Mouse (Mus musculus) ES-Bruce4 (cell line): ENCODE measurements around the gene Map4k4. TPM values are rescaled to one million over a fixed set of nuclear protein-coding genes. Genes with fewer than 3 reads are reported as not detected.

Source experiments
- H3K27ac ChIP-seq: 2 replicates; pipeline ENCODE4 v1.5.1; 2012; ENCODE audit warnings: low read length, inconsistent platforms; ENCODE audit not compliant: insufficient read depth
- H3K27me3 ChIP-seq: 2 replicates; pipeline ENCODE4 v1.6.1; 2012; ENCODE audit warnings: mild to moderate bottlenecking, low read length, inconsistent platforms; ENCODE audit not compliant: control insufficient read depth, poor library complexity, insufficient read depth, severe bottlenecking
- H3K36me3 ChIP-seq: 2 replicates; pipeline ENCODE4 v1.6.1; 2012; ENCODE audit warnings: inconsistent platforms, mild to moderate bottlenecking, low read length, moderate library complexity; ENCODE audit not compliant: control insufficient read depth, poor library complexity, insufficient read depth, severe bottlenecking
- H3K4me1 ChIP-seq: one replicate; pipeline ENCODE4 v1.8.1; 2011; ENCODE audit warnings: low read length; ENCODE audit not compliant: control insufficient read depth, insufficient read depth
- H3K4me3 ChIP-seq: 2 replicates; pipeline ENCODE4 v1.5.1; 2011; ENCODE audit warnings: low read depth, mild to moderate bottlenecking, low read length
- H3K9ac ChIP-seq: 2 replicates; pipeline ENCODE4 v1.6.1; 2012; ENCODE audit warnings: low read depth, mild to moderate bottlenecking, inconsistent platforms; ENCODE audit not compliant: poor library complexity, severe bottlenecking
- H3K9me3 ChIP-seq: replicated peaks from 2 replicates; pipeline ENCODE4 v1.6.1; 2012; ENCODE audit warnings: mild to moderate bottlenecking, low read length, inconsistent platforms; ENCODE audit not compliant: control insufficient read depth, poor library complexity, insufficient read depth, severe bottlenecking
- CTCF ChIP-seq: IDR thresholded peaks from one replicate; pipeline ENCODE4 v1.8.1; 2011; ENCODE audit warnings: low read depth, low read length
- EP300 ChIP-seq: IDR thresholded peaks from 2 replicates; pipeline ENCODE4 v1.6.1; 2011; ENCODE audit warnings: low read depth, low read length; ENCODE audit not compliant: insufficient read depth
- POLR2A ChIP-seq: IDR thresholded peaks from one replicate; pipeline ENCODE4 v1.8.1; 2011; ENCODE audit warnings: low read length; ENCODE audit not compliant: insufficient read depth
- polyA plus RNA-seq: library from polyadenylated mRNA; stranded (reverse); fragments of >200 nt; gene quantifications from 2 replicates; pipeline ENCODE4 v1.2.4, GENCODE M21; 2011; ENCODE audit warnings: low read depth; ENCODE audit not compliant: missing spikeins, insufficient read depth, insufficient read length

Map4k4 gene
- polyA plus RNA-seq, 1 experiment: 308 TPM

DNA sequence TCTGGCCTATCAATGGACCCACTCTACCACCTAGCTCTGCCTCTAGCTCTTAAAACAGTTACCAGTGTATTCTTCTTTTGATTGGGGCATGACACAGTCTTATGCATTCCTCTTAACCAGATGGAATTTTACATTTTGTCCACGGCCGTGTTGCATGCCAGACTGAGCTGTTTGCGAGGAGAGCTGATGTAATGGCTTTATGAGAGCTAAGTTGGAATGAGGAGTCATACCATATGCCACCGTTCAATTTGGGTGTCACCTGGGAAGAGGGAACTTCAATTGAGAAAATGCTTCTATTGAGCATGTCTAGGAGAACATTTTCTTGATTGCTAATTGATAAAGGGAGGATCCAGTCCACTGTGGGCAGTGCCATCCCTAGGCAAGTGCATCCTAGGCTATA is 18.2 kb upstream of the Map4k4 start:
- no peaks in the 10 kb centered on the region for H3K4me1 ChIP-seq
- H3K9ac ChIP-seq: no peak overlapping the region
- TF ChIP-seq EP300 (no peak), CTCF (no peak), POLR2A (no peak)
- H3K27me3 ChIP-seq: no peaks in the 10 kb centered on the region
- H3K36me3 ChIP-seq: no peaks in the 10 kb centered on the region
- no peak overlapping the region for H3K27ac ChIP-seq
- no peaks in the 10 kb centered on the region for H3K9me3 ChIP-seq
- no peak overlapping the region for H3K4me3 ChIP-seq

DNA sequence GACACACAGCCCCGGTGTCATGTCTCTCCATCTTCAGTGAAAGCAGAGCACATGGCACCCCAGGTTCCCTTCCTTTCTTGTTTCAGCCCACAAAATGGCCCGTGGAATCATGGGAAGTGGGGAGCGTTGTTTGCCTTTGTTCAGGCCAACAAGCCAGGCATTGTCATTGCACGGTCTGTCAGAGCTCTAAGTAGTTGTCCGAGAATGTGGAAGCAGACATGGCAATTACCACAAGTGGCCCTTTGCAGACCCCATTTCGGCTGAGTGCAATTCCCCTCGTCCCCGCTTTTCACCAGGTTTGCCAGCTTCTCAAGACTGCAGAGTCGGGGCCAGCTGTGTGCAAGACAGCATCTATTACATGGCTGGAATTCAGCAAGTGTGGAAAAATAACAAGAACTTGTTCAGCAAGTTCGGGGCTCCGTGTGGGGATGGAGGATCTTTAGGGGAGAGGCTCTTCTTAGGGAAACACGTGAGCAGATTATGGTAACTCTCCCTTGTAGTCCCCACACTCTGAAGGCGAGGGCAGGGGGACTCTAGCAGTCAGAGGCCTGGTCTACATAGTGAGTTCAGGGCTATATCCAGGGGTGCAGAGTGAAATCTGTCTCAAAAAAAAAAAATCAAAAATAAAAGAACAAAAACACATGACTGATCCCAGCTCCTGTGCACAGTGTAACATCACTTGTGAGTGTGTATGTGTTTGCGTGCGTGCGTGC is 15.8 kb upstream of the Map4k4 start:
- Histone ChIP-seq H3K4me1 (no peaks in the 10 kb centered on the region), H3K27ac (no peak overlapping the region), H3K9ac (no peak overlapping the region)

DNA sequence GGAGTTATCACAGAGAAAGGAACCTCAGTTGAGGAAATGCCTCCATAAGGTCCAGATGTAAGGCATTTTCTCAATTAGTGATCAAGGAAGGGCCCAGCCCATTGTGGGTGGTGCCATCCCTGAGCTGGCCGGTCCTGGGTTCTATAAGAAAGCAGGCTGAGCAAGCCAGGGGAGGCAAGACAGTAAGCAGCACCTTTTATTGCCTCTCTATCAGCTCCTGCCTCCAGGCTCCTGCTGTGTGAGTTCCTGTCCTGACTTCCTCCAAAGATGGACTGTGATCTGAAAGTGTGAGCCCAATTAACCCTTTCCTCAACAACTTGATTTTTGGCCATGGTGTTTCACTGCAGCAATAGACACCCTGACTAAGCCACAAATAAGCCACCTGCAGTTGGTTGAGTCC is 12.7 kb upstream of the Map4k4 start:
- Histone ChIP-seq H3K4me1 (no peaks in the 10 kb centered on the region), H3K27me3 (no peaks in the 10 kb centered on the region), H3K36me3 (no peaks in the 10 kb centered on the region), H3K9ac (no peak overlapping the region), H3K4me3 (no peak overlapping the region), H3K27ac (no peak overlapping the region), H3K9me3 (no peaks in the 10 kb centered on the region)
- TF ChIP-seq EP300 (no peak), POLR2A (no peak), CTCF (no peak)

More for the DNA sequence above, 15.8 kb upstream of the Map4k4 start:
- H3K27me3 ChIP-seq: no peaks in the 10 kb centered on the region
- H3K9me3 ChIP-seq: no peaks in the 10 kb centered on the region
- H3K36me3 ChIP-seq: no peaks in the 10 kb centered on the region
- TF ChIP-seq POLR2A: no peak
- no peak for TF ChIP-seq EP300
- TF ChIP-seq CTCF: no peak
- no peak overlapping the region for H3K4me3 ChIP-seq

DNA sequence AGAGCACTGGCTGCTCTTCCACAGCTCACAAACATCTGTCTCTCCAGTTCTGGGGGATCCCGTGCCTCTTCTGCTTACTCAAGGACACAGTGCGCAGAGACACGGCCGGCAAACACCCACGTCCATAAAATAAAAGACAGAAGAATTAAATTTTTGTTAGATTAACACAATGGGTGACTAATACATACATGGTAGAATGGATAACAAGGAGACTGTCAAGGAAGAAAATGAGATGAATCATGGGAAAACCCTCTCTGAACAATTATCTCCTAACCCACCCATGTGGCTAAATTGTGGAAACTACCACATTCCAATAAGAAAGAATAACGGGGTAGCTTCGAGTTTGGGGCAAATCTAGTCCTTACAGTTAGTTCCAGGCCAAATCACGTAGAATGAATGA is 11.3 kb upstream of the Map4k4 start:
- H3K4me1 ChIP-seq: no peaks in the 10 kb centered on the region
- no peaks in the 10 kb centered on the region for H3K9me3 ChIP-seq
- no peaks in the 10 kb centered on the region for H3K36me3 ChIP-seq
- H3K27me3 ChIP-seq: no peaks in the 10 kb centered on the region
- TF ChIP-seq CTCF (no peak), EP300 (no peak), POLR2A (no peak)
- H3K4me3 ChIP-seq: no peak overlapping the region
- no peak overlapping the region for H3K27ac ChIP-seq
- no peak overlapping the region for H3K9ac ChIP-seq

DNA sequence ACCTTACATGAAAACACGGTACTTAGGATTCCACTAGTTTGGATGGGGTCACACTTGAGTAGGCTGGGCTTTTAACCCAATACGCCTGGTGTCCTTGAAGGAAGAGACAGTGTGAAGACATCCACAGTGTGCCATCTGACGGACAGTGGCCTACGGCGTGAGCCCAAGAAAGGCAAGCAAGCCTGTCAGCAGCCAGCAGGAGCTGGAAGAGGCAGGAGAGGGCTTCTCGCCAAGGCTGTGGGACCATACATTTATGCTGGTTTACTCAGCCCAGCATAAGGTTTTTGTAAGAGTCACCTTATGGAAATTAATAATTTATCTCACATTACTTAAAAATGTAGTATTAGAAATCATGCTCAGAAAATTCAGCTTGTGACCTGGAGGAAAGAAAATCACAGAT is 10.7 kb upstream of the Map4k4 start:
- no peak overlapping the region for H3K27ac ChIP-seq
- TF ChIP-seq CTCF (no peak), POLR2A (no peak), EP300 (no peak)

DNA sequence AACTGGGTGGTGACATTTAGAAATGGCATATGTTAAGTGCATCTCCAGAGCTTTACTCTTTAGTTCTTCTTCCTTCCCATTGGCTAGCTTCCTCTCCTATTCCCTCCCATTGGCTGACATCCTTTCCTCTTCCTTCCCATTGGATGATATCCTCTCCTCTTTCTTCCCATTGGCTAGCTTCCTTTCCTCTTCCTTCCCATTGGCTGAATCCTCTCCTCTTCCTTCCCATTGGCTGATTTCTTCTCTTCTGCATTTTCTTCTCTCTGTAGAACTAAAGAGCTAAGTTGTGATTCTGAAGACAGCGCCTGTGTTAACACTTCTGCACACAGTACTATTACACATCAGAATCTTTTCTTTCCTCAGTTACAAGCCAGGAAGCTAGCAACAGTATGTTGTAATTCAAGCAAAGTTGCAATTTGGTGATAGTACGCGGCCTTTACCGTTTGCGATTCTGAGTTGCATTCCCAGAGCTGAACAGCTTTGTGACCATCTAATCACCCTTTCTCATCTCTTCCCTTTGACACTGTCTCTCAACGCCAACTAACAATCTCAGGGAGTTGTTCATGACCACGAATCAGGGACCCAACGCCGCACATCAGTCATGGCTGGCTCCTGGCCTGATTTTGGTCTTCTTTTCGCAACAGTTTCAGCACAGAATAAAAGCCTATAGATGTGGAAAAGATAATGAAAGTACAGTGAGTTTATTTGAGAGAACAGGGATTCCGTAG is 7.4 kb upstream of the Map4k4 start:
- no peak overlapping the region for H3K9ac ChIP-seq
- TF ChIP-seq POLR2A (no peak), CTCF (no peak), EP300 (no peak)
- no peaks in the 10 kb centered on the region for H3K27me3 ChIP-seq
- H3K4me1 ChIP-seq: peaks cover 3% of the 10 kb centered on the region
- no peaks in the 10 kb centered on the region for H3K9me3 ChIP-seq
- no peaks in the 10 kb centered on the region for H3K36me3 ChIP-seq
- no peak overlapping the region for H3K27ac ChIP-seq
- no peak overlapping the region for H3K4me3 ChIP-seq

More for the DNA sequence above, 10.7 kb upstream of the Map4k4 start:
- no peak overlapping the region for H3K9ac ChIP-seq
- H3K36me3 ChIP-seq: no peaks in the 10 kb centered on the region
- H3K9me3 ChIP-seq: no peaks in the 10 kb centered on the region
- H3K4me1 ChIP-seq: no peaks in the 10 kb centered on the region
- no peaks in the 10 kb centered on the region for H3K27me3 ChIP-seq
- H3K4me3 ChIP-seq: no peak overlapping the region
